Mouse (Mus musculus): ENCODE data around the gene Ankrd55.

DNA sequence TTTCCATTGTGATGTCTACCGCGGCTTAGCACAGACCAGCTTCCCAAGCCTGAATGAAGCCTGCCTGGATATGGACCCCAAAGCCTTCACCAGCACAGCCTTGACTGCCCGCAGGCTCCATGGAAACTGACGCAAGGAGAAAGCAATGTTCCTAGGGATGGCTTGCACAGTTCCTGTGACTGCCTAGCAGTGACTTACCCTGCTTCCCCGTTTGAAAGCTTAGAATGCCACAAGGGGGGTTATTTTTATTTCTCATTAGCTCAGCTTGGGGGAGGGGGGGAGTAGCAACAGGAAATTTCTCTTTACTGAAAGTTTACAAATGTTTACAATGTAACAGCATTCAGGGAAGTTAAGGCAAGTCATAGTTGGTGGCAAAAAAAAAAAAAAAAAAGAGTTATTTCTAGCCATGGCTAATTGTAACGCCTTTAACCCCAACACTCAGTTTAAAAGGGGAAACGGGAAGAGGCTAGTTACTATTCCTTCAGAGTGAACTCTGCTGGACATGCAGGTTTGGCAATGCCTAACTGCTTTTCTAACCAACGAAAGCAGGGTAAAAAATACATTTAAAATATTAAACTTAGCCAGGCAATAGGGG is 56.1 kb downstream of the Ankrd55 start:
- no peak for TF ChIP-seq CTCF (IDR thresholded peaks at IDR 0.05; ENCODE audit: extremely low read depth, insufficient read length, insufficient replicate concordance, low read depth, low read length)
- TF ChIP-seq POLR2A (IDR thresholded peaks at IDR 0.05; ENCODE audit: low read depth, low read length) = no peak
